In genomic region chr1:85842251-85842650, GRCm38 (mm10) we compare ENCODE assay signal across 14 mouse cellular contexts. TPM values are rescaled to one million over a fixed set of nuclear protein-coding genes. Genes with fewer than 3 reads are reported as not detected.
DNase-seq lines count a peak whose midpoint lies in the region; ATAC-seq and TF ChIP-seq lines count a peak whose summit lies in the region.
"Had no signal": no experiment of that assay in that cellular context is flagged by ENCODE, and none has a peak within 500 bp of the region (broad histone marks: within the 10 kb centered on the region; RNA-seq: fewer than 3 reads in every experiment).

No protein-coding gene starts in this region.

- peak; percentile 72 for TF ChIP-seq CTCF in gastrocnemius, adult 2 months (IDR thresholded peaks at IDR 0.05)
- peak; percentile 15; the same call in 1 of the 2 replicates for TF ChIP-seq CTCF in lung, adult 2 months (IDR thresholded peaks at IDR 0.05; ENCODE audit: insufficient read depth, low read length)

- H3K36me3 ChIP-seq in kidney, embryonic 15.5 days = peaks cover 59% of the 10 kb centered on the region

- H3K27me3 ChIP-seq in kidney, embryonic 15.5 days = no peaks in the 10 kb centered on the region
- H3K27me3 ChIP-seq: forebrain, embryonic 15.5 days; liver, embryonic 15.5 days had no signal

- H3K9me3 ChIP-seq in kidney, embryonic 15.5 days (replicated peaks) = no peaks in the 10 kb centered on the region
- H3K9me3 ChIP-seq: forebrain, embryonic 15.5 days; liver, embryonic 15.5 days had no signal

- H3K9ac ChIP-seq in kidney, embryonic 15.5 days = no peak overlapping the region
- H3K9ac ChIP-seq: forebrain, embryonic 15.5 days; liver, embryonic 15.5 days had no signal

- intact Hi-C loops in gastrocnemius, adult 2 months (cut with DNase I) = loop anchor here (5.0 kb wide), 2 partner anchors 50 to 85 kb away; partner anchors contain the start of gene Cab39

- H3K4me1 ChIP-seq in lung, adult 2 months (ENCODE audit: control insufficient read depth, insufficient read depth, low read length) = peaks cover 6% of the 10 kb centered on the region
- 0 out of 2 replicates have a peak, but pooled peaks cover 2% of the 10 kb centered on the region for H3K4me1 ChIP-seq in kidney, embryonic 15.5 days
- H3K4me1 ChIP-seq: forebrain, embryonic 15.5 days had no signal

- DNase-seq in gastrocnemius, adult 2 months = no peak
- DNase-seq in gastrocnemius, postnatal 25 days = no peak
- DNase-seq in lung, adult 2 months = no peak
- DNase-seq in lung, postnatal 4 days = no peak
- DNase-seq in ZHBTc4 (ENCODE audit: low read depth, low spot score) = peak; percentile 20
- DNase-seq in retina, embryonic 14.5 days (ENCODE audit: low spot score) = peak; percentile 53
- no peak for DNase-seq in testis, postnatal 10 days (ENCODE audit: low spot score)
- DNase-seq: cerebellum, adult 18-20 months; right cerebral cortex, postnatal 4 days; thymus, adult 18-20 months had no signal

- H3K4me3 ChIP-seq in gastrocnemius, adult 2 months = no peak overlapping the region
- H3K4me3 ChIP-seq in lung, adult 2 months (replicated peaks; ENCODE audit: extremely low read depth, low read depth, low read length) = no peak overlapping the region
- no peak overlapping the region for H3K4me3 ChIP-seq in kidney, embryonic 15.5 days (replicated peaks)
- H3K4me3 ChIP-seq: forebrain, embryonic 15.5 days; liver, embryonic 15.5 days; myocyte had no signal

- TF ChIP-seq POLR2A in lung, adult 2 months (IDR thresholded peaks at IDR 0.05; ENCODE audit: borderline replicate concordance, extremely low read depth, low read depth, low read length) = no peak

- no peak for ATAC-seq in kidney, embryonic 15.5 days (replicated peaks; ENCODE audit: low FRiP score)
- ATAC-seq: forebrain, embryonic 15.5 days had no signal

- no peak overlapping the region for H3K4me2 ChIP-seq in kidney, embryonic 15.5 days
- H3K4me2 ChIP-seq: forebrain, embryonic 15.5 days; liver, embryonic 15.5 days had no signal

- no peak overlapping the region for H3K27ac ChIP-seq in gastrocnemius, adult 2 months
- no peak overlapping the region for H3K27ac ChIP-seq in kidney, embryonic 15.5 days
- H3K27ac ChIP-seq: forebrain, embryonic 15.5 days; liver, embryonic 15.5 days had no signal

RNA-seq across cellular contexts. Expression of gene Cab39, which starts 49.0 kb away (rescaled TPM):
- total RNA-seq in gastrocnemius, adult 2 months (2021) = 100 to 1,000 TPM; 191 to 193 TPM
- 100 to 1,000 TPM; 142 to 177 TPM for total RNA-seq in gastrocnemius, postnatal 25 days (2021)
- polyA plus RNA-seq in lung, adult 2 months (2012; rRNA removed) = 43.8 and 48.3 TPM in 2 replicates
- polyA plus RNA-seq in kidney, embryonic 15.5 days (2015; fragmentation: Nextera tagmentation; extraction: Ambion mirVana) = 28.0 and 30.2 TPM in 2 replicates

RNA-seq across cellular contexts. Expression of gene Itm2c, which starts 51.8 kb away (rescaled TPM):
- total RNA-seq in gastrocnemius, adult 2 months (2021) = 10 to 100 TPM; 22.3 to 23.1 TPM
- 10 to 100 TPM; 21.2 to 22.6 TPM for total RNA-seq in gastrocnemius, postnatal 25 days (2021)
- 232 and 319 TPM in 2 replicates for polyA plus RNA-seq in lung, adult 2 months (2012; rRNA removed)
- 220 and 231 TPM in 2 replicates for polyA plus RNA-seq in kidney, embryonic 15.5 days (2015; fragmentation: Nextera tagmentation; extraction: Ambion mirVana)

Comparison
In these comparisons a context has a peak if more than half of its experiments do, and no peak if none do; other contexts are left out.
1. DNase-seq: peak in ZHBTc4 (single experiment) and retina, embryonic 14.5 days (single experiment); none in gastrocnemius, adult 2 months (single experiment), gastrocnemius, postnatal 25 days (single experiment), lung, adult 2 months (single experiment), lung, postnatal 4 days (0 of 2) and testis, postnatal 10 days (single experiment).